Mouse (Mus musculus): Measurements from ENCODE around the gene Proser3. TPM values are rescaled to one million over a fixed set of nuclear protein-coding genes. Genes with fewer than 3 reads are reported as not detected.

Gene Proser3
- 17.8 and 21.6 TPM in 2 replicates for polyA plus RNA-seq (2016; fragmentation: Nextera tagmentation; extraction: Ambion mirVana)

DNA sequence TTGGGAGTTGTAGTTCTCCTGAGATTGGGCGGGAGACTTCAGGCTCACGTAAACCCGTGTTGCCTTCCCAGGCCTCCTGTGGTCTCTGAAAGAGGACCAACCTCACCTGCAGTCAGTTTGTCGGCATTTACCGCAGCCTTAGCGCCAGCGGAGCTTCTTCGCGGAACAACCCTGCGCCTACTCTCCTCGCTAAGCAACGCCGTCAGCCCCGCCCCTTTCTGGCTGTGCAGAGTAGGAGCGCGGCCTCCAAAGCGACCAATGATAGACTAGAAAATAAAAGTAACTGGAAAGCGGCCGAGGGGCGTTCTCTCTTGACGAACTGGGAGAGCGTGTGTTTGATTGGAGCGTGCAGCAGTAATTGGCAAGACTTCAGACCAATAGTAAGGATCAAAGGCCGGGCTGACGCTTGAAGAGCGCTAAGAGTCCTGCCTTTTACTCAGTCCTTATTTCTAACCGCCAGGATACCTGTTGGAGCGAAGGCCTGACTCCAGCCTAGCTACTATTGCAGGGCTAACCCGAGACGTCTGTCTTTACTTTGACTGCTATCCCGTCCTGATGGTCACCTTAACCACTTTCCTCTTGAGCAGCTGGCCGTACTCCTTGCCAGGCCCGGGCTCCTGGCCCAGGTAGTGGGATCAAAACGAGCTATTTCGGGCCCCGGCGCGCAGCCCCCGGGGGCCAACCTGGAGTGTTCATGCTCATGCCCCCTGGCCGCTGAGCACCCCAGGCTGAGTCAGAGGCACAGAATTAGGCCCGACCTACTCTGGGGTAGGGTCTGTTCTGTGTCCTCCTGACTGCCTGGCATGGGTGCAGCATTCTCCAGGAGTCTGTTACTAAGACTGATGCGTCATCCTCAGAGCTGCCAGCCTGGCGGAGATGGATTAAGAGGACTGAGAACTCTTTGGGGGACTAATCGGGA, at the start of gene Proser3, which contains the start of gene Hspb6:
TSS of gene Proser3 (minus strand) at position 198 of the 919 bp plus-strand sequence.
TSS of gene Hspb6 (plus strand) at position 77 of the 919 bp plus-strand sequence.
- 1% methylated on average over 44 of the region's 44 CpGs for WGBS
- Histone ChIP-seq H3K9me3 (replicated peaks) (no peaks in the 10 kb centered on the region), H3K4me3 (peak within 1 kb of the TSS; percentile 67), H3K36me3 (peaks cover 60% of the 10 kb centered on the region), H3K27me3 (ENCODE audit: low read depth, poor library complexity, severe bottlenecking) (no peaks in the 10 kb centered on the region), H3K4me1 (peaks cover 23% of the 10 kb centered on the region), H3K27ac (peak within 1 kb of the TSS; percentile 95)
- DNase-seq (ENCODE audit: low spot score): peak; percentile 92

GRCm38 (mm10) chr7:30600651-30601050, 48.6 kb upstream of the Proser3 start:
- no peak overlapping the region for H3K4me3 ChIP-seq
- DNase-seq (ENCODE audit: low spot score): no peak
- no peaks in the 10 kb centered on the region for H3K27me3 ChIP-seq (ENCODE audit: low read depth, poor library complexity, severe bottlenecking)
- H3K27ac ChIP-seq: no peak overlapping the region
- H3K9me3 ChIP-seq (replicated peaks): no peaks in the 10 kb centered on the region
- 81% methylated on average over 7 of the region's 7 CpGs for WGBS
- H3K36me3 ChIP-seq: no peaks in the 10 kb centered on the region
- peaks cover 5% of the 10 kb centered on the region; the same call in 1 of the 2 replicates for H3K4me1 ChIP-seq

- WGBS: 4% methylated on average over 16 of the region's 16 CpGs
- Histone ChIP-seq H3K4me3 (no peak overlapping the region), H3K27ac (no peak overlapping the region), H3K4me1 (peaks cover 5% of the 10 kb centered on the region; the same call in 1 of the 2 replicates), H3K27me3 (ENCODE audit: low read depth, poor library complexity, severe bottlenecking) (no peaks in the 10 kb centered on the region), H3K9me3 (replicated peaks) (no peaks in the 10 kb centered on the region), H3K36me3 (no peaks in the 10 kb centered on the region)
- peak; percentile 75 for DNase-seq (ENCODE audit: low spot score)
Observed at GRCm38 (mm10) chr7:30599933-30600353, 47.8 kb upstream of the Proser3 start.

DNA sequence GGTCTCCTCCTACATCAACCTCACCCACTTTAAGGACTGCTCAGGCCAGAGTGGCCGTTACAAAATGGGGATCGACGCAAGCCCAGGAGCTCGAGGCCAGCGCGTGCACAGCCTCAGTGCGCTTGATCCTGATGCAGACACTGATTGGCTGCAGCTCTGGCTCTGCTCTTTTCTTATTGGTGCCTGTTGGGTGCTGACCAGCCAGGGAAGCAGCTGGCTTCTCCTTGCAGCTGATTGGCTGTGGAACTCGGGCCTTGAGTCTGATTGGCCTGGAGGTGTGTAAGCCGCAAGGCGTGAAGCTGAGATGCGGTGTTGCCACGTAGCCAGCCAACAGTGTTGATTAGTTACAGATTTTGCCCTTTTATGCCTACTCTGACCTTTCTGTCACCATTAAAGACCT, 46.7 kb upstream of the Proser3 start, which contains the start of gene Zbtb32:
TSS of gene Zbtb32 (minus strand) at position 124 of the 400 bp plus-strand sequence.
- Histone ChIP-seq H3K27me3 (ENCODE audit: low read depth, poor library complexity, severe bottlenecking) (no peaks in the 10 kb centered on the region), H3K9me3 (replicated peaks) (no peaks in the 10 kb centered on the region), H3K36me3 (no peaks in the 10 kb centered on the region), H3K27ac (no peak within 1 kb of the TSS), H3K4me3 (no peak within 1 kb of the TSS), H3K4me1 (peaks cover 5% of the 10 kb centered on the region; the same call in 1 of the 2 replicates)
- no peak for DNase-seq (ENCODE audit: low spot score)
- WGBS: 90% methylated on average over 12 of the region's 12 CpGs

GRCm38 (mm10) chr7:30596811-30597210, 44.7 kb upstream of the Proser3 start:
- no peak for DNase-seq (ENCODE audit: low spot score)
- Histone ChIP-seq H3K4me3 (no peak overlapping the region), H3K9me3 (replicated peaks) (no peaks in the 10 kb centered on the region), H3K36me3 (no peaks in the 10 kb centered on the region), H3K27me3 (ENCODE audit: low read depth, poor library complexity, severe bottlenecking) (no peaks in the 10 kb centered on the region), H3K4me1 (no peaks in the 10 kb centered on the region), H3K27ac (no peak overlapping the region)
- 79% methylated on average over 5 of the region's 5 CpGs for WGBS

GRCm38 (mm10) chr7:30596093-30596492, 44.0 kb upstream of the Proser3 start:
- Histone ChIP-seq H3K4me3 (no peak overlapping the region), H3K27me3 (ENCODE audit: low read depth, poor library complexity, severe bottlenecking) (no peaks in the 10 kb centered on the region), H3K36me3 (no peaks in the 10 kb centered on the region), H3K27ac (no peak overlapping the region), H3K9me3 (replicated peaks) (no peaks in the 10 kb centered on the region), H3K4me1 (no peaks in the 10 kb centered on the region)
- no peak for DNase-seq (ENCODE audit: low spot score)
- 89% methylated on average over 5 of the region's 5 CpGs for WGBS

DNA sequence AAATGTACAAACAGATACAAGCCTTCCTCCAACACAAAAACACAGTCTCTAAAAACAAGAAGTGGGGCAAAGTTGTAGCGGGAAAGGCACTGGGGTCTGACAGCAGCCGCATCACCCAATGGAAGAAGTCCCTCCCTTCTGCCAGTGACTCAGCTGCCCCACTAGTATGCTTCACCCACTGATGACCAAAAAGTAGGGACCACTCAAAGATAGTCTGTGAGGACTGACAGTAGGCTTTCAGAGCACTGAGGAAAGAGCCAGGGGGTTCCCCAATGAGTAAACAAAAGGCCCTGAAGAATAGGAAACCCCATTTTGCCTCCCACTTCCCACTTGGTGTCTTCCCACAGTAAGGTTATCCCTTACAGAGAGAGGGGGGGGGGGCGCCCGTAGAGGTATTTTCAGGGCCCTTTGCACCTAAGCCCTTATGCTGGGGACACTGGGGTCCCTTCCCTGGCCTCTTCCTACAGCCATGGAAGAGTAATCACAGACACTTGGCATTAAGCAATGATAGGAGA, 42.5 kb upstream of the Proser3 start:
- no peaks in the 10 kb centered on the region for H3K36me3 ChIP-seq
- peaks cover 8% of the 10 kb centered on the region for H3K4me1 ChIP-seq
- 82% methylated on average over 4 of the region's 4 CpGs for WGBS
- no peak overlapping the region for H3K4me3 ChIP-seq
- H3K27ac ChIP-seq: no peak overlapping the region
- H3K27me3 ChIP-seq (ENCODE audit: low read depth, poor library complexity, severe bottlenecking): no peaks in the 10 kb centered on the region
- no peak for DNase-seq (ENCODE audit: low spot score)
- no peaks in the 10 kb centered on the region for H3K9me3 ChIP-seq (replicated peaks)

- Histone ChIP-seq H3K4me3 (no peak overlapping the region), H3K27ac (no peak overlapping the region), H3K4me1 (peaks cover 12% of the 10 kb centered on the region), H3K27me3 (ENCODE audit: low read depth, poor library complexity, severe bottlenecking) (no peaks in the 10 kb centered on the region), H3K9me3 (replicated peaks) (no peaks in the 10 kb centered on the region), H3K36me3 (no peaks in the 10 kb centered on the region)
- WGBS: 84% methylated on average over 10 of the region's 10 CpGs
- DNase-seq (ENCODE audit: low spot score): no peak
Observed at GRCm38 (mm10) chr7:30593579-30594509, 41.7 kb upstream of the Proser3 start.

- no peak for DNase-seq (ENCODE audit: low spot score)
- Histone ChIP-seq H3K9me3 (replicated peaks) (no peaks in the 10 kb centered on the region), H3K4me1 (peaks cover 12% of the 10 kb centered on the region), H3K4me3 (no peak overlapping the region), H3K27ac (no peak overlapping the region), H3K27me3 (ENCODE audit: low read depth, poor library complexity, severe bottlenecking) (no peaks in the 10 kb centered on the region), H3K36me3 (no peaks in the 10 kb centered on the region)
- WGBS: 41% methylated on average over 5 of the region's 5 CpGs
Observed at GRCm38 (mm10) chr7:30592772-30593423, 40.8 kb upstream of the Proser3 start.

DNA sequence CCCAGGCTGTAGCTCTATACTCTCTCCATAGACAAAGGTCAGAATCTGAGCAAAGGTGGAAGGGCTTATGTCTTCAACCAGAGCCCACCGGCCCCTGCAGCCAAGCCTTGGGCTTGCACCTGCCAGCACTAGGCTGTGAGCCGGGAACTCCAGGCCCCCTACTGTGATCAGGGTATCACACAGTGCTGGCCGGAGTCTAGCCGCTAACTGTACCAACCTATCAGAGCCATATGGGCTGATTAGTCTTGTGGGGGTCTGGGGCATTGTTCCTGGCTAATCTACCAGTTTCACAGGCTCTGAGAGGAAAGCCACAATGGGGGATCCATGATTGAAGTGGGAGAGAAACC, 39.5 kb upstream of the Proser3 start:
- no peak for DNase-seq (ENCODE audit: low spot score)
- Histone ChIP-seq H3K27me3 (ENCODE audit: low read depth, poor library complexity, severe bottlenecking) (no peaks in the 10 kb centered on the region), H3K9me3 (replicated peaks) (no peaks in the 10 kb centered on the region), H3K27ac (no peak overlapping the region), H3K4me1 (peaks cover 23% of the 10 kb centered on the region), H3K4me3 (no peak overlapping the region), H3K36me3 (peaks cover 6% of the 10 kb centered on the region)
- 56% methylated on average over 4 of the region's 4 CpGs for WGBS

- Histone ChIP-seq H3K4me1 (peaks cover 26% of the 10 kb centered on the region), H3K4me3 (no peak overlapping the region), H3K36me3 (peaks cover 11% of the 10 kb centered on the region), H3K9me3 (replicated peaks) (no peaks in the 10 kb centered on the region), H3K27me3 (ENCODE audit: low read depth, poor library complexity, severe bottlenecking) (no peaks in the 10 kb centered on the region), H3K27ac (no peak overlapping the region)
- DNase-seq (ENCODE audit: low spot score): no peak
- WGBS: 83% methylated on average over 9 of the region's 9 CpGs
Observed at GRCm38 (mm10) chr7:30590927-30591604, 39.0 kb upstream of the Proser3 start.

All from limb, embryonic 10.5 days (tissue).